Mouse (Mus musculus) intestine, postnatal 0 days (tissue): ENCODE measurements around the gene Npepl1. TPM values are rescaled to one million over a fixed set of nuclear protein-coding genes. Genes with fewer than 3 reads are reported as not detected.
A peak's percentile ranks its signal among the peaks of the same experiment; 100 is the strongest.

Experiments used
- ATAC-seq: fragments of 200-750 bp; cut with Nextera tagmentation; 2 replicates; pipeline ENCODE4 v1.8.0; 2017; ENCODE audit warnings: mild to moderate bottlenecking, moderate TSS enrichment, moderate library complexity
- H3K27ac ChIP-seq: fragments of 300-500 bp; sonication (generic); 2 replicates; pipeline ENCODE4 v1.5.1; 2014; ENCODE audit warnings: mild to moderate bottlenecking, low read depth, low read length, moderate library complexity
- H3K27me3 ChIP-seq: fragments of 300-500 bp; sonication (generic); replicated peaks from 2 replicates; pipeline ENCODE4 v1.6.1; 2014; ENCODE audit warnings: low read length, mixed read lengths; ENCODE audit not compliant: control insufficient read depth, insufficient read depth
- H3K36me3 ChIP-seq: fragments of 300-500 bp; sonication (generic); 2 replicates; pipeline ENCODE4 v1.6.1; 2014; ENCODE audit warnings: mild to moderate bottlenecking, moderate library complexity; ENCODE audit not compliant: control insufficient read depth, insufficient read depth
- H3K4me1 ChIP-seq: fragments of 300-500 bp; sonication (generic); replicated peaks from 2 replicates; pipeline ENCODE4 v1.6.1; 2014; ENCODE audit warnings: antibody characterized with exemption, low read length, mixed read lengths; ENCODE audit not compliant: control insufficient read depth, insufficient read depth
- H3K4me2 ChIP-seq: fragments of 300-500 bp; sonication (generic); replicated peaks from 2 replicates; pipeline ENCODE4 v1.6.1; 2014; ENCODE audit warnings: low read depth, mild to moderate bottlenecking, moderate library complexity
- H3K4me3 ChIP-seq: fragments of 300-500 bp; sonication (generic); 2 replicates; pipeline ENCODE4 v1.5.1; 2014; ENCODE audit warnings: low read depth, low read length
- H3K9ac ChIP-seq: fragments of 300-500 bp; sonication (generic); 2 replicates; pipeline ENCODE4 v1.6.1; 2014; ENCODE audit warnings: mild to moderate bottlenecking, low read depth, low read length
- H3K9me3 ChIP-seq: fragments of 300-500 bp; sonication (generic); 2 replicates; pipeline ENCODE4 v1.6.1; 2016; ENCODE audit warnings: mixed run types; ENCODE audit not compliant: control insufficient read depth
- CTCF ChIP-seq: sonication (generic); IDR thresholded peaks from 2 replicates; pipeline ENCODE4 v1.5.1; 2016; ENCODE audit warnings: low read depth, mild to moderate bottlenecking, control low read depth, antibody characterized with exemption, moderate library complexity
- WGBS: fragments of 180-500 bp; shearing (Covaris S2); extraction: QIAGEN DNeasy Blood & Tissue Kit; methylation state at CpG from one replicate; pipeline ENCODE4 v1.1.7; 2014; 5-methylcytosine and 5-hydroxymethylcytosine counted together
- polyA plus RNA-seq: library from polyadenylated mRNA; unstranded; fragments of >200 nt; fragmentation: Nextera tagmentation; extraction: Ambion mirVana; gene quantifications from 2 replicates; pipeline ENCODE4 v1.2.1, GENCODE M21; 2015

Gene Npepl1
- polyA plus RNA-seq = 24.8 and 25.8 TPM in 2 replicates

DNA sequence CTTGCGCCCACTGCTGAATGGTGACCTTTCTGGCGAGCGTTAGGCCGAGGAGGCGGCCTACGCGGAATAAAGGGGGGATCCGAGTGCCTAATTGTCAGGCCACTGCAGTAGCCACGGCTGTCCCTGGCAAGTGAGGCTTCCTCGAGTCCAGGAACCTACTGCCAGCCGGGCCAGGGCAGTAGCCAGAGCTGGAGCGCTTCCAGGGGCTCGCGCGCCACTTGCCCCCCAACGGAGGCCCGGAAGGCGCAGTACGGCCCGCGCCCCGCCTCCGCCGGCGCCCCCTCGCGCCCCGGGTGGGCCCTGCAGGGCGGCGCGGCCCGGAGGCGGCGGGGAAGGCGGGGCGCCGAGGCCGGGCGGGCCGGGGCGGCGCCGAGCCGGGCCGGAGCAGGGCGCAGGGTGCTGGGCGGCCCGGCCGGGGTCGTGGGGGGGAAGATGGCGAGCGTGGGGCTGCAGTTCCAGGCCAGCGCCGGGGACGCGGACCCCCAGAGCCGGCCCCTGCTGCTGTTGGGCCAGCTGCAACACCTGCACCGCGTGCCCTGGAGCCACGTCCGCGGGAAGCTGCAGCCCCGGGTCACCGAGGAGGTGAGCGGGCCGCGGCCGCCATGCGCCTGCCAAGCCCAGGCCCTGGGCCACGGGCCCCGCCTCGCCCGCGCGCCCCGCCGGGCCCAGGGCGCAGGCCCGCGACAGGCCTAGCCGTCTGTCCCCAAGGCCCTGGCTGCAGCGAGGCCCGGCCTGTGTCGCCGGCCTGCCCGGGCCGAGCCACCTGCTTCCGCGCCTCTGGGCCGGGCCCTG is at the start of gene Npepl1:
TSS of gene Npepl1 (plus strand) at position 359 of the 792 bp plus-strand sequence.
- Histone ChIP-seq H3K4me3 (peak within 1 kb of the TSS; percentile 64), H3K4me1 (peaks cover 6% of the 10 kb centered on the region; the same call in 1 of the 2 replicates), H3K9ac (peak within 1 kb of the TSS; percentile 85), H3K36me3 (peaks cover 13% of the 10 kb centered on the region), H3K4me2 (peak within 1 kb of the TSS; percentile 92), H3K27ac (peak within 1 kb of the TSS; percentile 64), H3K9me3 (no peaks in the 10 kb centered on the region), H3K27me3 (no peaks in the 10 kb centered on the region)
- ATAC-seq = peak; percentile 92
- TF ChIP-seq CTCF = peak; percentile 59
- WGBS = 1% methylated on average over 69 of the region's 90 CpGs

DNA sequence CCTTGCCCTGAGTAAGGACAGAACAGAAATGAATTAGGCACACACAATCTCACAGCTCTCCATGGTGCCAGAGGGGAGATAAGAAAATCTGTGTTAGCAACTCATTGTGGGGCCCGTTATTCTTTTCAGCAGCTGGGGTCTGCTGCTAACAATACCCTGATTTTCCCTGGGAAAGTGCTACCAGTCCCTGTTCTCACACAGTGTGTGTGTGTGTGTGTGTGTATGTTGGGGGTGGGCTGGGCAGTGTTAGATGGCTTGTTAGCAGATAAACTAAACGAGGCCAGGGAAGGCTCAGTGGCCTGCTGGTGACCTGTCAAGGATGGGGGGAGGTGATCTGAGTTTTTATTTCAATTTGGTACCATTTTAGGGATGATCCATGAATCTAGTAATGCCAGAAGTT is 48.9 kb upstream of the Npepl1 start:
- no peak overlapping the region for H3K4me2 ChIP-seq
- no peaks in the 10 kb centered on the region for H3K4me1 ChIP-seq
- ATAC-seq = no peak
- H3K27me3 ChIP-seq = no peaks in the 10 kb centered on the region
- no peak overlapping the region for H3K27ac ChIP-seq
- H3K9me3 ChIP-seq = no peaks in the 10 kb centered on the region
- no peak overlapping the region for H3K9ac ChIP-seq
- WGBS = 13% methylated on average over 2 of the region's 2 CpGs
- no peak overlapping the region for H3K4me3 ChIP-seq
- no peak for TF ChIP-seq CTCF
- no peaks in the 10 kb centered on the region for H3K36me3 ChIP-seq

DNA sequence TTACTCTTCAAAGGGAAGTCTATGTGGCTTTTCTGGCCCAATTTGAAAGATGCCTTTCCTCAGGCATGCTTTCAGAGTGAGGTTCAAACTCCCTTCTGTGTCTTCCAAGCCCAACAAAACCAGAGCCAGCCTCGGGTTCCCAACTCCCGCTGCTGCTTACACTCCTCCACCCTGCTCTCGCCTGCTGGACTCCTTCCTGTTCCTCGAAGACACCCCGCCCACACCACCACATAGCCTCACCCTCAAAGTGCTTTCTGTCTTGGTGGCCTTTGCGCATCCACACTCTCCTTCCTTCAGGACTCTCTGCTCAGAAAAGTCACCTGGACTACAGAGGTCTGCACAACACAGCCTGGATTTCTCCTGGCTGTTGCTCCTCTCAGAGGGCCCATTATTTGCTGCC is 47.1 kb upstream of the Npepl1 start:
- Histone ChIP-seq H3K4me2 (no peak overlapping the region), H3K9ac (no peak overlapping the region), H3K27ac (no peak overlapping the region), H3K9me3 (no peaks in the 10 kb centered on the region), H3K27me3 (no peaks in the 10 kb centered on the region), H3K4me1 (no peaks in the 10 kb centered on the region), H3K36me3 (no peaks in the 10 kb centered on the region), H3K4me3 (no peak overlapping the region)
- 64% methylated on average over 6 of the region's 6 CpGs for WGBS
- no peak for ATAC-seq
- no peak for TF ChIP-seq CTCF

DNA sequence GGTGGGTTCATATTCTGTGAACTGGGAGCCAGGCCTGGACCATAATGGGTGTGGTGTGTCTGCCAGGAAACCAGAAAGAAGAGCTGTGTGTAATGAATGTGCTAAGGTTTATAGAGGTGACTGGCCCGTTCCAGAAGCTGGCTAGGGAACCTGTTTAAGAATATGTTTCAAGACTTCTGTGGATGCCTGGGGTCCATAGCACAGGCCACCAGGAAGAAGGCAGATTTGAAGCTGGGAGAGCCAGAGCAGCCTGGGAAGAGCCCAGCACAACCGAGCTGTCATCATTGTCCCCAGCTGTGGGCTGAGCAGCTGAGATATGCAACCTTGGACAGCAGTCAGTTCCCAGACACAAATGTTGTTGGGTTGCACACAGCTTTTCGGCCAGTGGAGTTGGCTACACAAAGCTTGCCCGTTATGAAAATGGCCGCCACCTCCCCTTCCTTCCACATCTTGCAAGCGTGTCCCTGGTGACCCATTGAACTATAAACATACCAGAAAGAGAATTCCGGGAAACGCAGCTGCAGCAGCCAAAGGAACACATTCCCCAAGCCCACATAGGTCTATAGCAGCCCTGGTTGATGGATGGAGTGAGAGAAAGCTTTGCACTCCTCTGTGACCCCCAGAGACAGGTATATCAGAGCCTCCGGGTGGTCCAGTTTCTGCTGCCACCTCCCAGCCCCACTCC is 46.5 kb upstream of the Npepl1 start:
- 62% methylated on average over 9 of the region's 9 CpGs for WGBS
- no peak overlapping the region for H3K9ac ChIP-seq
- ATAC-seq = no peak
- H3K4me2 ChIP-seq = no peak overlapping the region
- no peaks in the 10 kb centered on the region for H3K4me1 ChIP-seq
- H3K36me3 ChIP-seq = no peaks in the 10 kb centered on the region
- no peaks in the 10 kb centered on the region for H3K27me3 ChIP-seq
- TF ChIP-seq CTCF = no peak
- H3K27ac ChIP-seq = no peak overlapping the region
- H3K4me3 ChIP-seq = no peak overlapping the region
- no peaks in the 10 kb centered on the region for H3K9me3 ChIP-seq

DNA sequence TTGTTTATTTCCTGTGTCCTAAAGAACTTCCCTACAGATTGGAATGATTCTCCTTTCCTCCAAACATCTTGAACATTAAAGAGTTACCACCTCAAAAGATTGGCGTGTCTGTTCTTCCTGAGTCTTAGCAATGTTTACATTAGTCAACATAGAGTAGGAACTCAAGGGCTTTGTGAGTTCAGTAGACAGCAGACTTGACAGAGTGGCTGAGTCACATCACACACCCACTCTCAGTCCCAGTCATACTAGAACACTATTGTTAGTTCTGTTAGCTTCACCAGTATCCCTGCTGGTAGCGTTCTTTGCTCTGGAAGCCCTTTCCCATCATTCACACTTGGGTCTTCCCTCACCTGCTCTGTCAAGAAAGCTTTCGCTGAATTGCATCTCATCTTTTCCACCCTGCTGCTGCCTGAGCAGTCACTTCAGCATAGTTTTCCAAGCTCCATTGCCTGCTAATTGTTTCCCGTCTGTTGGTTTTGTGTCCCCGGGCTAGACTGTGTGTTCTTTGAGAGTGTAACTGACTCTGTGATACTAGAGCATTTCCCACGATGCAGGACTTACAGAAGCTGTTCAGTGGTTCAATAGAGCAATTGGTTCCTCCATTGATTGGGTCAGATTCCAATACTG is 42.2 kb upstream of the Npepl1 start:
- H3K9me3 ChIP-seq = no peaks in the 10 kb centered on the region
- 78% methylated on average over 6 of the region's 6 CpGs for WGBS

DNA sequence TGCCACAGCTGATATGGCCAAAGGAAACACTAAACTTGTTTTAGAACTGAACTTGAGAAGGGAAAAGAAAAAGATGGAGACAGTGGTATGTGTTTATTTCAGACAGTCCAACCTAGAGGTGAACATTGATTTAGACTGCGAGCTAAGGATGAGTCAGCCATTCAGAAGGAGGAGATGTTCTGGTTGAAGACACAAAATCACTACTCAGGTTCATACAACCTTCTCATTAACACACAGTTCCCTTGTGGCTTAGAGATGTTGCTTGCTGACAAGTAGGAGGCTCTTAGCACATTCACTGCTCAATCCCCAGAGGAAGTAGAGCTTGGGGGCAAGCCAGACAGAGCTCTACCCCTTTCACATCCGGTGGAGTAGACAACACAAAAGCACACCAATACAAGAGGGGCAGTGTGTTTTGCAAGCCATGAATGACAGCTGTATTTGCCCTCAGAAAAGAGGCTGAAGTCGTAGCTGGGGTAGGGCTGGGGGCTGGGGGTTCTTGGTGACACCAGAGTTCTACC is 40.6 kb upstream of the Npepl1 start:
- 66% methylated on average over 3 of the region's 3 CpGs for WGBS

More for the DNA sequence above, 42.2 kb upstream of the Npepl1 start:
- no peak for TF ChIP-seq CTCF
- no peaks in the 10 kb centered on the region for H3K27me3 ChIP-seq
- ATAC-seq = no peak
- no peak overlapping the region for H3K4me2 ChIP-seq
- H3K27ac ChIP-seq = no peak overlapping the region
- no peaks in the 10 kb centered on the region for H3K36me3 ChIP-seq
- H3K4me3 ChIP-seq = no peak overlapping the region
- no peaks in the 10 kb centered on the region for H3K4me1 ChIP-seq
- H3K9ac ChIP-seq = no peak overlapping the region

More for the DNA sequence above, 40.6 kb upstream of the Npepl1 start:
- Histone ChIP-seq H3K4me2 (no peak overlapping the region), H3K27me3 (no peaks in the 10 kb centered on the region), H3K27ac (no peak overlapping the region), H3K4me1 (no peaks in the 10 kb centered on the region), H3K4me3 (no peak overlapping the region), H3K9ac (no peak overlapping the region), H3K36me3 (no peaks in the 10 kb centered on the region), H3K9me3 (no peaks in the 10 kb centered on the region)
- no peak for ATAC-seq
- TF ChIP-seq CTCF = no peak
